Mouse (Mus musculus) Patski (cell line): Measurements from ENCODE around the gene Nr2f1. TPM values are rescaled to one million over a fixed set of nuclear protein-coding genes. Genes with fewer than 3 reads are reported as not detected.
"Not testable (repeated sequence)": the region's sequence is repeated elsewhere in the genome, so short reads cannot be mapped to it uniquely, and the experiment has no call there.

Experiments used
- ATAC-seq: fragments of 100-300 bp; one replicate; pipeline ENCODE4 v1.8.0; 2021
- CTCF ChIA-PET: fragments of 350-600 bp; sonication (Branson Sonifier 250); formaldehyde crosslinking; loops from one replicate; lab custom pipeline; 2022; ENCODE audit warnings: inconsistent platforms; lab: Charles Lee
- POLR2A ChIA-PET: fragments of 350-600 bp; sonication (Branson Sonifier 250); formaldehyde crosslinking; loops from one replicate; lab custom pipeline; 2022; ENCODE audit warnings: antibody characterized with exemption, inconsistent platforms; lab: Charles Lee
- DNase-seq: peaks from one replicate; pipeline ENCODE4 v3.0.0-alpha.2; 2011; ENCODE audit warnings: low read depth, low spot score
- H3K27me3 ChIP-seq: fragments of 371-371 bp; one replicate; pipeline ENCODE4 v1.5.1; 2021
- CTCF ChIP-seq: fragments of 100-300 bp; IDR thresholded peaks from one replicate; pipeline ENCODE4 v1.5.1; 2021
- in situ Hi-C: fragments of 300-500 bp; cut with MboI; formaldehyde crosslinking; loops from 3 replicates; pipeline ENCODE4 v1.11.1; 2018; ENCODE audit warnings: low pct_unique_long_range_greater_than_20kb, mixed read lengths
- polyA plus RNA-seq: library from polyadenylated mRNA; unstranded; gene quantifications from one replicate; pipeline ENCODE4 v1.2.3, GENCODE M21; 2021

Gene Nr2f1
- polyA plus RNA-seq: 8.1 TPM

DNA sequence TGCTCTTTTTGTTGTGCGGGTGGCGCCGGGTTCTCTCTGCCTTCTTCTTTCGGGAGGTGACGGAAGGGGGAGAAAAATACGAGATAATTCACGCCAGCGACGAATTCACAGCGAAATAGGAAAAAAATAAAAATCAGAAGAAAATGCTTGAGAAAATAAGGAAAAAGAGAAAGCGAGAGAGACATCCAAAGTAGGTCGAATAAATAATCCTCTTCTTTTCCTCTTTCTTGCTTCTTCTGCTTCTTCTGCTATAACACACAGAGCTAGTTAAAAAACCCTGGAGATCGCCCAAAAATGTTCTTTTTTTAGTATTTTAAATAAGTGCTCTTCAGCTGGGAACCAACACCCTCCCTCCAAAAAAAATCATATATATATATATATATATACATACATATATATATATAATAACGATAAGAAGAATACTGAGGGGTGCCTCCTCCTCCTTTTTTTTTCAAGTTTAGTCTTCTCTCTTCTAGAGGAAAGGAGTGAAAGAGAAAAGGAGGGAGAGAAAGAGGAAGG is at the start of gene Nr2f1:
Gene Nr2f1 (minus strand): TSS at position 116 of the 519 bp plus-strand sequence.
- ATAC-seq (no peak), DNase-seq (no peak)

DNA sequence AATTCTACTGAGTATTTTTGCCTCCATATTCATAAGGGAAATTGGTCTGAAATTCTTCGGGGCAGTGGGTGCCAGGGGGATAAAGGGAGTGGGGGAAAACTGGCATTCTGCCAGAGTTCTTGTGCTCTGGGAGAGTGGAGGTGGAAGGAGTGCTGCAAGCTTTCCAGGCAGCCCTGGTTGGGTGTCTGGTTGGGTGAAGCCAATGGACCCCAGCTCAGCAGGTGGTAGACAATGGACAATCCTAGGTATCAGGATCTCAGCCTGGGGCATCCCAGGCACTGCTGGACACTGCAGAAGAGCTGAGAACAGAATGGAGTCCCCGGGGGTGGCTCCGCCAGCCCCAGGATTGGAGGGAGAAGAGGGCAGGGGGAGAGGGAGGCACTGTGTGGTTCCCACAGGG is 22.1 kb upstream of the Nr2f1 start:
- DNase-seq (no peak), ATAC-seq (no peak)
- ChIA-PET POLR2A (no interaction called here), CTCF (no interaction called here)
- H3K27me3 ChIP-seq: no peaks in the 10 kb centered on the region
- TF ChIP-seq CTCF: no peak
- in situ Hi-C loops: no loop called here

More for the DNA sequence above, at the start of gene Nr2f1:
- H3K27me3 ChIP-seq: no peaks in the 10 kb centered on the region
- ChIA-PET CTCF (interaction anchor here (1.1 to 2.2 kb wide), 2 partner anchors 24 to 217 kb away, joined by 5 to 10 read pairs; no protein-coding TSS in a partner anchor), POLR2A (no interaction called here)
- in situ Hi-C loops: loop anchor here (10.0 to 25.0 kb wide), 3 partner anchors 312 to 1155 kb away; partner anchors contain the start of genes 2210408I21Rik and Slf1
- TF ChIP-seq CTCF: no peak

DNA sequence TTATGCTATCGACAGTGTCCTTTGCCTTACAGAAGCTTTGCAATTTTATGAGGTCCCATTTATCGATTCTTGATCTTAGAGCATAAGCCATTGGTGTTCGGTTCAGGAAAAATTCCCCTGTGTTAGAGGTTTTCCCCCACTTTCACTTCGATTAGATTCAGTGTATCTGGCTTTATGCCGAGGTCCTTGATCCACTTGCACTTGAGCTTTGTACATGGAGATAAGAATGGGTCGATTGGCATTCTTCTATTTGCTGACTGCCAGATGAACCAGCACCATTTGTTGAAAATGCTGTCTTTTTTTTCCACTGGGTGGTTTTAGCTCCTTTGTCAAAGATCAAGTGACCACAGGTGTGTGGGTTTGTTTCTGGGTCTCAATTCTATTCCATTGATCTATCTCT is 20.7 kb upstream of the Nr2f1 start:
- CTCF ChIA-PET: interaction anchor here (1.0 kb wide), 1 partner anchor 15 kb away, joined by 3 read pairs; no protein-coding TSS in a partner anchor
- ATAC-seq, POLR2A ChIA-PET, DNase-seq, in situ Hi-C loops, H3K27me3 ChIP-seq: not testable (repeated sequence)

DNA sequence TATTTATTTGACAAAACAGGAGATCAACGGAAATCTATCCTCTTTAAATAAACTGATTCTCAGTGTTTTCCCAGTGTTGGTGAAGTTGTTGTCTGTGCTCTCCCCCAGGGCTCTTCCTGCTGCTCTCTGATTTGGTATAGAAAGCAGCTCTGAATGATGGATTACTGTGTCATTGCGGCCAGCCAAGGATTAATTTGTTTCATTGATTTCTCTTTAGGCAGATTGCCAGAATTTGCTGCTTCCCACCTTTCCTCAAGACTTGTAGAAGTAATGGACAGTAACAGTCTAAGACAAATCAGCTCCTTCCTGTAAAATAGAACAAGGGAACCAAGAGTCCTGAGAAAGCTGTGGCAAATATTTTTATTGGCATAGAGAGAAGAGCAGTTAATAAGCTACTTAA is 15.7 kb upstream of the Nr2f1 start:
- ATAC-seq (no peak), DNase-seq (no peak)
- no peaks in the 10 kb centered on the region for H3K27me3 ChIP-seq
- in situ Hi-C loops: no loop called here
- POLR2A ChIA-PET: no interaction called here
- TF ChIP-seq CTCF: no peak
- CTCF ChIA-PET: no interaction called here

DNA sequence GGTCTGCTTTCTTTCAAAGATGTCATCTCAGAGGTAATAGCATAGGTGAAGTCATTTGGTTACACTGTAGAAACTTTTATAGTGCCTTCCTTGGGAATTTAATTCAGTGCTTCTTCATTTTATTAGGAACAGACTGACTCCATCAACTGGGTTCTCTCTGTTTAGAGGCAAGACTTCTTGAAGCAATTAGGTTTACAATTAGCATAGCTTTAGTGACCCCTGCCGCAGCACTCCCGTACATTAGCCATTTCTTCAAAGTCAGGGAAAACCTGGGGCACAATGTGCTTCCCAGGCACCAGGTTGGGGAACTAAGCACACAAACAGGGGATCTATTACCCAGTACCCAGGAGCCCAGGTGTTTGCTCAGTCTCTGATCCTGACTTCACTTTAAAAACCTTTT is 13.6 kb upstream of the Nr2f1 start:
- no peak for TF ChIP-seq CTCF
- H3K27me3 ChIP-seq: no peaks in the 10 kb centered on the region
- no peak for ATAC-seq
- in situ Hi-C loops: no loop called here
- ChIA-PET CTCF (no interaction called here), POLR2A (no interaction called here)
- no peak for DNase-seq

DNA sequence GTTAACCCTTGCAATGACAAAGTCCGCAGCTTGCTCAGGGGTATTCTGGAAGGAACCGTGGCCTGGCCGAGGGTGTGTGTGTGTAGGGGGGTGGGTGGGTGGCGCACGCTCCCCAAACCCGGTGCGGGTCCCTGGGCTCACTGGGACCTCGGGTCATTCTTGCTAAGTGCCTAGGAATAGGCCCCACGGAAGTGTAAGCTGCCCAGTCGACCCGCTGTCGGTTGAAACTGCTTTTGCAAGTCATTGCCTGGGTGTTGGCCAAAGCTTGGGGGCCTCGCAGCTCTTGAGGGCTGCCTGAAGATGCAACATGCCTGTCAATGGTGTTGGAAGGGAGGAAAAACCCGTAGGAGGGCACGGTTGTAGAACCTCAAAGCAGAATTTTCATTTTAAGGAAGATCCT is 12.6 kb upstream of the Nr2f1 start:
- POLR2A ChIA-PET: no interaction called here
- ATAC-seq: no peak
- no peaks in the 10 kb centered on the region for H3K27me3 ChIP-seq
- CTCF ChIA-PET: no interaction called here
- DNase-seq: no peak
- no peak for TF ChIP-seq CTCF
- in situ Hi-C loops: no loop called here

DNA sequence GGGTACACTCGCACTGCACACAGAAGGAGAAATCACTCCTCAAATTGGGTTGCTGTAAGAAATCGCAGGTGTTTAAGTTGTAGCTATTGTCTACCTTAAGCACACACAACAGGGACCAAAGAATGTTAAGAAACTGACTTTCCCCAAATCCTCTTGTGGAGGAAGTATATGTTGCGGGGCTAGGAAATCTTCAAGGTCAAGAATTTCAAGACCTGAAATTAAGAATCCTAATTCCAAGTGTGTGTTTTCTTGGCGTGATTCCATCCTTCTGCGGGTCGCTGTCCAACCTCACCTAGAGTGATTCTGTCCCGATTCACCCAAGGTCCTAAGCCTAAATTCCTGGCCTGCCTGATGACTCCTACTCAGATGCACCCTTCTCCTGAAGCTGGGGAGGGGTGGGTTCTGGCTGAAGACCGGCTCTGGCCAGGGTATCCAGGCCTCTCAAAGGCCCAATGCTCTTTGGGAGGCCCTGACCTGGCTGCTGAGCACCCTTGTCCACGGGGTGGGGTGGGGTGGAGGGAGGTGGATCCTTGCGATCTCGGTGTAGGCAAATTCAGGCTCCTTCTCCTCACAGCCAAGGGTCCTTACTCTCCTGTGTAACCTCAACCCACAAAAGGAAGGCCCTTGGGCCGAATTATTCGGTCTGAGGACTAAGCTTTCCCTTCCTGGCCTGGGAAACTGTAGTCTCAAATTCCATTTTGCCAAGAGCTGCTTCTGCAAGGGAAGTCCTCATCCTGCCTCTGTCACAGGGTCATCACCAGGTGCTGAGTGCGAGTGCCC is 11.9 kb upstream of the Nr2f1 start:
- in situ Hi-C loops: no loop called here
- TF ChIP-seq CTCF: no peak
- no peaks in the 10 kb centered on the region for H3K27me3 ChIP-seq
- no peak for DNase-seq
- ChIA-PET CTCF (no interaction called here), POLR2A (interaction anchor here (0.7 kb wide), 1 partner anchor 43 kb away, joined by 4 read pairs; no protein-coding TSS in a partner anchor)
- ATAC-seq: no peak

DNA sequence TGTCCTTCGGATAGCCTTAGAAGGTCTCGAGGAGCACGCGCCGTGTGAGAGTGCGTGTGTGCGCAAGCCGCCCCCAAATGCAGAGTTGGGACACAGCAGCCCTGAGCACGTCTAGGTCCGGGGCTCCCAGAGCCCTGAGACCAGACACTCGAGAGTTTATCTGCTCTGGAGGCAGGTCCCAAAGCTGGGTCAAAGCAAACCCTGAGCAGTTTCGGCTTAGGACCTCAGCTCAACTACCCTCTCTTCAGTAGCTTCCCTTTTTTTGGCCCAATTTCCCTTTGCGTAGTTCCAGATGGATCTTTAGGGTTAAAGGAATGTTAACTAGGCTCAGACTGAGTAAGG is 11.2 kb upstream of the Nr2f1 start:
- ChIA-PET POLR2A (no interaction called here), CTCF (no interaction called here)
- no peak for ATAC-seq
- H3K27me3 ChIP-seq: no peaks in the 10 kb centered on the region
- no peak for DNase-seq
- in situ Hi-C loops: no loop called here
- TF ChIP-seq CTCF: no peak

DNA sequence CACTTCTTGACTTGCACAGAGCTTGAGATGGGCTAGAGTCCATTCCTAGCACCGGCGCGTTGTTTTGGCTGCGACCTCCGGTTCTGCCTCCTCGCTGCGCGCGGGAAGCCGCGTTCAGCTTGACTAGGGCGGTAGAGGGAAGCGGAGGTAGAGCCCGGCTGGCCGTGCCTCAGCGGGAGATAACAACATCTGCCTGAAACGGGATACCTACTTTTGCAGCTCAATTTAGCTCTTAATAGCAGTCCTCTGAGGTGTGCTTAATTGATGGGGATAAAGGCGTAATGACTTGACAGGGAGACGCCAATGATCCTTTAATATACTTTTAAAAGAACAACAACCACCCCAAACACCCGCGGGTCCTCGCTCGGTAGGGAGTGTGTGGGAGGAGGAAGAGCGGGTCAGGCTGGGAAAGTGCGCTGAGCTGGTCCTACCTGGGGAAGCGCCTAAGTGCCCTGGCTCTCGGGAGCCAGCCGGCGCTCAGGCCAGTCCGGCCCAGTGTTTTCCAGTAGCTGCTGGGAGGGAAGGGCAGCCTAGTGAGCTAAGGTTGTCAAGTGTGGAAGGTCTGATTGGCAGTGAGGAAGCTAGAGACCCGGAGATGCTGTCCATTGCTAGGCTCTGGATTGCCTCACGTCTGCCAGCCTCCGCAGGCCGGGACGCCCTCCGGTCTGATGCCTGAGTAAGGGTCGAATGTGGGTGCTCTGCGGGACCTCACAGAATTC is 10.6 kb upstream of the Nr2f1 start:
- in situ Hi-C loops: no loop called here
- ChIA-PET POLR2A (no interaction called here), CTCF (no interaction called here)
- no peaks in the 10 kb centered on the region for H3K27me3 ChIP-seq
- ATAC-seq (peak; percentile 28), DNase-seq (no peak)
- TF ChIP-seq CTCF: no peak

DNA sequence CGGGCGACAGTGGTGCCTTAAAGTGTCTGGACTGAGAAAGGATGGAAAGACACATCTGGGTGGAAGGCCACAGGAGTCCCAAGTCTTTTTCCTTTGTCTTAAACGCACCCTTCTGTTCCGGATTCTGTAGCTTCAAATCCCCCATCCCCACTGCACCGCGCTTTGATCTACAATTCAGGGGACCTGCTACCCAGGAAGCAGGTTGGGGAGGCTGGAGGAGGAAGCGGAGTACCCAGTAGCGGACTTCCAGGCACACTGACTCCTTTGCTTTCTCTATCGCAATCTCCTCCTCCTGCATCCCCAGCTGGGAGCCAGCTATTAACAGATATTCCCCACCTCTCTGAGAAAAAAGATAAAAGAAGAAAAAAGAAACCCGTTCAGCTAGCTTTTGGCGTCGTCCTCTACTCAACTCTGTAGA is 10.1 kb upstream of the Nr2f1 start:
- POLR2A ChIA-PET: interaction anchor here (0.6 kb wide), 1 partner anchor 783 kb away, joined by 3 read pairs; no protein-coding TSS in a partner anchor
- H3K27me3 ChIP-seq: no peaks in the 10 kb centered on the region
- no peak for TF ChIP-seq CTCF
- ATAC-seq: no peak
- no peak for DNase-seq
- in situ Hi-C loops: loop anchor here (10.0 kb wide), 2 partner anchors 1075 to 1165 kb away; partner anchors contain the start of genes 2210408I21Rik and Slf1
- CTCF ChIA-PET: no interaction called here
